Mouse (Mus musculus) urinary bladder, postnatal 36 days (tissue): Measurements from ENCODE around the gene Sp4.
A peak's percentile ranks its signal among the peaks of the same experiment; 100 is the strongest.

Source experiments
- DNase-seq, 2 experiments: peaks; one replicate each; pipeline ENCODE4 v3.0.0; 2022; ENCODE audit warnings: low spot score in 2 of 2, mixed read lengths in 1 of 2

Gene Sp4

GRCm38 (mm10) chr12:118301072-118301865, at the start of gene Sp4:
Gene Sp4 (minus strand): TSS chr12:118301440.
- DNase-seq = peak; percentile 78 to 93

GRCm38 (mm10) chr12:118339107-118339506, 37.9 kb upstream of the Sp4 start:
- DNase-seq = no peak

GRCm38 (mm10) chr12:118338243-118338642, 37.0 kb upstream of the Sp4 start:
- DNase-seq = no peak

- DNase-seq = no peak
Measured at GRCm38 (mm10) chr12:118337291-118337690, 36.1 kb upstream of the Sp4 start.

GRCm38 (mm10) chr12:118328739-118329249, 27.6 kb upstream of the Sp4 start:
- DNase-seq = no peak

- DNase-seq = no peak
Measured at GRCm38 (mm10) chr12:118327566-118327965, 26.3 kb upstream of the Sp4 start.

GRCm38 (mm10) chr12:118326161-118326560, 24.9 kb upstream of the Sp4 start:
- DNase-seq = no peak

GRCm38 (mm10) chr12:118320076-118320475, 18.8 kb upstream of the Sp4 start:
- no peak for DNase-seq

- DNase-seq = no peak
Measured at GRCm38 (mm10) chr12:118314477-118314845, 13.2 kb upstream of the Sp4 start.

GRCm38 (mm10) chr12:118313805-118314476, 12.7 kb upstream of the Sp4 start:
- DNase-seq = no peak

- no peak for DNase-seq
Measured at GRCm38 (mm10) chr12:118303586-118303985, 2.3 kb upstream of the Sp4 start.

GRCm38 (mm10) chr12:118303066-118303465, 1.8 kb upstream of the Sp4 start:
- no peak for DNase-seq

GRCm38 (mm10) chr12:118301866-118302835, 911 bp upstream of the Sp4 start:
- peak; percentile 99 to 100 for DNase-seq

GRCm38 (mm10) chr12:118300754-118301071, 527 bp downstream of the Sp4 start:
- DNase-seq = no peak

GRCm38 (mm10) chr12:118299956-118300355, 1.3 kb downstream of the Sp4 start:
- DNase-seq = peak; percentile 31 to 60

GRCm38 (mm10) chr12:118299172-118299571, 2.1 kb downstream of the Sp4 start:
- DNase-seq = no peak

GRCm38 (mm10) chr12:118298516-118298915, 2.7 kb downstream of the Sp4 start:
- DNase-seq = no peak

- DNase-seq = no peak
Measured at GRCm38 (mm10) chr12:118296236-118296635, 5.0 kb downstream of the Sp4 start.

GRCm38 (mm10) chr12:118295793-118296192, 5.4 kb downstream of the Sp4 start:
- no peak for DNase-seq

- DNase-seq = no peak
Measured at GRCm38 (mm10) chr12:118288947-118289346, 12.3 kb downstream of the Sp4 start.

- DNase-seq = no peak
Measured at GRCm38 (mm10) chr12:118285099-118285498, 16.1 kb downstream of the Sp4 start.

GRCm38 (mm10) chr12:118281961-118282360, 19.3 kb downstream of the Sp4 start:
- no peak for DNase-seq
